Mouse (Mus musculus) forebrain, embryonic 15.5 days (tissue): ENCODE data around the gene Cntnap2. TPM values are rescaled to one million over a fixed set of nuclear protein-coding genes. Genes with fewer than 3 reads are reported as not detected.
A peak's percentile ranks its signal among the peaks of the same experiment; 100 is the strongest.

Experiments
- ATAC-seq: fragments of 200-750 bp; cut with Nextera tagmentation; replicated peaks from 2 replicates; pipeline ENCODE4 v1.8.0; 2017; ENCODE audit warnings: mild to moderate bottlenecking, moderate TSS enrichment, moderate library complexity
- H3K27ac ChIP-seq: fragments of 300-500 bp; sonication (generic); replicated peaks from 2 replicates; pipeline ENCODE4 v1.5.1; 2015; ENCODE audit warnings: mild to moderate bottlenecking, inconsistent platforms
- H3K27me3 ChIP-seq: fragments of 300-500 bp; sonication (generic); 2 replicates; pipeline ENCODE4 v1.6.1; 2015; ENCODE audit warnings: inconsistent platforms
- H3K36me3 ChIP-seq: fragments of 300-500 bp; sonication (generic); 2 replicates; pipeline ENCODE4 v1.6.1; 2015; ENCODE audit warnings: mild to moderate bottlenecking, inconsistent platforms
- H3K4me1 ChIP-seq: fragments of 300-500 bp; sonication (generic); 2 replicates; pipeline ENCODE4 v1.6.1; 2015; ENCODE audit warnings: inconsistent platforms
- H3K4me2 ChIP-seq: fragments of 300-500 bp; sonication (generic); replicated peaks from 2 replicates; pipeline ENCODE4 v1.6.1; 2015; ENCODE audit warnings: mild to moderate bottlenecking, inconsistent platforms
- H3K4me3 ChIP-seq: fragments of 300-500 bp; sonication (generic); 2 replicates; pipeline ENCODE4 v1.5.1; 2015; ENCODE audit warnings: mild to moderate bottlenecking, inconsistent platforms
- H3K9ac ChIP-seq: fragments of 300-500 bp; sonication (generic); replicated peaks from 2 replicates; pipeline ENCODE4 v1.6.1; 2015; ENCODE audit warnings: mild to moderate bottlenecking, inconsistent platforms
- H3K9me3 ChIP-seq: fragments of 300-500 bp; sonication (generic); 2 replicates; pipeline ENCODE4 v1.6.1; 2016; ENCODE audit warnings: inconsistent platforms
- WGBS: fragments of 180-500 bp; shearing (Covaris S2); methylation state at CpG from one replicate; pipeline ENCODE4 v1.1.7; 2015; ENCODE audit warnings: mixed read lengths; 5-methylcytosine and 5-hydroxymethylcytosine counted together
- polyA plus RNA-seq: library from polyadenylated mRNA; unstranded; fragments of >200 nt; fragmentation: Nextera tagmentation; extraction: Ambion mirVana; gene quantifications from 2 replicates; pipeline ENCODE4 v1.2.1, GENCODE M21; 2015

Cntnap2 gene
- polyA plus RNA-seq, 1 experiment from 2014 or later, result 67.0 TPM

GRCm38 (mm10) chr6:47343245-47343644 is 2284.1 kb downstream of the Cntnap2 start:
- peak; percentile 51; the same call in 1 of the 2 replicates for ATAC-seq
- WGBS, result 76% methylated on average over 1 of the region's 1 CpGs
- no peak overlapping the region for H3K27ac ChIP-seq

GRCm38 (mm10) chr6:47344696-47345095 is 2285.5 kb downstream of the Cntnap2 start:
- H3K27ac ChIP-seq, result no peak overlapping the region
- H3K4me3 ChIP-seq, result no peak overlapping the region
- no peaks in the 10 kb centered on the region for H3K27me3 ChIP-seq
- H3K36me3 ChIP-seq, result no peaks in the 10 kb centered on the region
- 92% methylated on average over 3 of the region's 3 CpGs for WGBS
- no peaks in the 10 kb centered on the region for H3K9me3 ChIP-seq
- ATAC-seq, result no peak
- no peaks in the 10 kb centered on the region for H3K4me1 ChIP-seq
- no peak overlapping the region for H3K4me2 ChIP-seq
- no peak overlapping the region for H3K9ac ChIP-seq

More at GRCm38 (mm10) chr6:47343245-47343644, 2284.1 kb downstream of the Cntnap2 start:
- no peak overlapping the region for H3K4me3 ChIP-seq
- no peaks in the 10 kb centered on the region for H3K27me3 ChIP-seq
- H3K4me1 ChIP-seq, result no peaks in the 10 kb centered on the region
- H3K9me3 ChIP-seq, result no peaks in the 10 kb centered on the region
- no peak overlapping the region for H3K9ac ChIP-seq
- no peak overlapping the region for H3K4me2 ChIP-seq
- no peaks in the 10 kb centered on the region for H3K36me3 ChIP-seq

GRCm38 (mm10) chr6:47350100-47350690 is 2291.0 kb downstream of the Cntnap2 start:
- Histone ChIP-seq H3K4me3 (no peak overlapping the region), H3K9ac (no peak overlapping the region), H3K4me2 (no peak overlapping the region), H3K9me3 (no peaks in the 10 kb centered on the region), H3K4me1 (no peaks in the 10 kb centered on the region), H3K36me3 (no peaks in the 10 kb centered on the region), H3K27me3 (no peaks in the 10 kb centered on the region), H3K27ac (no peak overlapping the region)
- 92% methylated on average over 8 of the region's 8 CpGs for WGBS
- ATAC-seq, result no peak
